Mouse (Mus musculus): Measurements from ENCODE around the gene Zcchc2.

Gene Zcchc2

DNA sequence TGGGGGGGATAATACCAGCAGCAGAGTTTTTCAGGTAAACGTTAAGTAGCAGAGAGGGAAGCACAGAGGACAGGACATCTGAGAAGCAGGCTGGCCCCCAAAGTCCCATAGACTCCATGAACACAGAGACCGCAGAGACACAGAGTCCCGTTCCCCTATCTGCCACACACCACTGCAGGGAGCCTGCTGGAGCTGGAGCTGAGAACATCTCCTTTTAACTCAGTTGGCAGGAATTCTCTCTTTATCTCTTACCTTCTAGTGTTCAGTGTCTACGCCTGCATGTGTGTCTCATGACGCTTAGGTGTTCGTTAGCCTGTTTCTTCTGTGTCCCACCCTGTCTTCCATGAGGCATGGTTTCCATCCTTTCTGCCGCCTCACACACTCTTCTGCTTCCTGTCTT is 83.0 kb downstream of the Zcchc2 start:
- DNase-seq = no peak

DNA sequence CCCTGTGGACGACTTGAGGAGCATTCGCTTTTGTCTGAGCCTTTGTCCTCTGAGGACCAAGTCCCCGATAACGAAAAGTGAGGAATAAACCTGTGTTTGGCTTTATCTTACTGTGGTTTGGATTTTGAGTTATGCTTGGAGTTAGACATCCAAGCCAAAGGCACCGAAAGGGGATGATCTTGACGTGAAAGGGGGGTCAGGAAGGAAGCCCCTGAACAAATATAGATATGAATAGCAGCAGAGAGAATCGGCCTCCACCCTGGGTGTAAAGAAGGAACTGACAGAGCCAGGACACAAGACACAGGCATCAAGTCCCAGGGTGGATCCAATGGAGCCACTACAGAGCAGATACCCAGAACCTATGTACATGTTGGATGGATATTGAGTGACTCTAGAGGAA is 83.9 kb downstream of the Zcchc2 start:
- DNase-seq = no peak

DNA sequence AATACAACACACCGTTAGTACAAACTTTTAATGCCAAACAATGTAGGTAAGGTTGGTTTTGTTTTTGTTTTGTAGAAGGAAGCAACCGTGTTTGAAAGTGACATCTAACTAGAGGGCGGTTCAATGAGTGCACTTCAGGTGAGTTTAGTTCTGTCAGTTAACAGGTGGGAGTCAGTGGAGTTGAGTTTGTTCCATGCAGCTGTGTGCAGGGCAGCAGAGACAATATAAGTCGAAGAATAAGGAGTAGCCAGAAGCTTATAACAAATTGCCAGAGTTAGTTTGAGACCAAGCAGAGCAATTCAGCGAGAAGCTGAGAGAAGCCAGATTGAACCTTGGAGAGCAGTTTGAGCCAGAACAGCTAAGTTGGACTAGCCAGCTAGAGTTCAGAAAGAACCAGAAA is 84.5 kb downstream of the Zcchc2 start:
- DNase-seq = no peak

DNA sequence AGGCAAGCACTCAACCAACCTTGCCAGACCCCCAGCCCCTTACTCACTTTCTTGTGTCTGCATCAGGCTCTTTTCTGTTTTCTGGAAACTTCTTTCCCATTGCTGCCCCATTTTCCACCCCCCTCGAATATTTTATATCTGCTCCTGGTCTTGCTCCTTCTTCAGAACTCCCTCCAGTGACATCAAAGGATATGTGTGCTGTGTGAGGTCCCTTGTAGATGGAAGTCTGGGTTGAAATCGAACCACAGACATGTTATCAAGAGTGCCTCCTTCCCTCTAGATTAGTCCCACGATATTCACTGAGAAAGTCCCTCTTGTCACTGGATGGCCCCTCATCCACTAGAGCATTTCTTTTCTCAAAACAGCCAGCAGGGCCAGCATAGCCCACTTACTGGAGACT is 86.4 kb downstream of the Zcchc2 start:
- DNase-seq = no peak

DNA sequence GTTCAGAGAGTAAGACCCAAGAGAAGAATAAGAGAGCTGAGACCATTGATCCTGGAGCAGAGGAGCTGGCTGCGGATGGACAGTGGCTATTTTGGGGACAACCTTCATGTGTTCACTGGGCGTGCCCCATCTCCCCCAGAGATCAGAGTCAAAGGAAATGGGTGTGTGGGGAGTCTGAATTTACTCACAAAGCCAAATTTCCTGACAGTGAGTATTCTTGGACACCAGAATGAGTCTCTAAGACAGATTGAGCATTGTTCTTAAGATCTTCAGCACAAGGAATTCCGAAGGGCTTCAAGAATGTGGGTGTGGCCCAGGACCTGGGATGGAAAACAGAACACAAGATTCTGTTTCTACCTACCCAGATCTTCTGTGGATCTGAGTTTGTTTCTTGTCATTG is 87.0 kb downstream of the Zcchc2 start:
- DNase-seq = no peak

Measured in kidney, postnatal 10 days (tissue).